Mouse (Mus musculus): ENCODE measurements around the gene Ophn1.

Ophn1 gene

DNA sequence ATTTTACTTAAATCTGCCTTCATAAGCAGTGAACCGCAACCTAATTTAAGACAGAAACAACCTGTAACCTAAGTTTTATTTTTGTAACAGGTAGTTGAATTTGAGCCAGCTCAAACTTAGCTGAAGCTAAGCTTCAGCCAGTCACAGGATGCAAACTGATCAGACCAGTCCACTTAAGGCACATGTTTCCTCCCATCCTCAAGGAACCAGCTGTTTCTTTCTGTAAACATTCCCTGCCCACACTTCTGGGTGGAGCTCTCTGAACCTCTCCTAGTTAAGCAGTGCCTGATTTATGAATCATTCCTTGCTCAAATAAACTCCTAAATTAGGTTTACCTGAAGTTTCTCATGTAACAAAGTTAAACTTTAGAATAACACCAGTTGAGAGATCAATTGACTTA is 54.8 kb downstream of the Ophn1 start:
- no peak for DNase-seq (ENCODE audit: low read depth, low spot score)

GRCm38 (mm10) chrX:98803813-98804212 is 87.0 kb downstream of the Ophn1 start:
- no peak for DNase-seq (ENCODE audit: low read depth, low spot score)

- DNase-seq (ENCODE audit: low read depth, low spot score), result peak; percentile 6
These were observed 116.4 kb downstream of the Ophn1 start for GRCm38 (mm10) chrX:98774247-98774950.

- DNase-seq (ENCODE audit: low read depth, low spot score), result no peak
These were observed 135.7 kb downstream of the Ophn1 start for GRCm38 (mm10) chrX:98755089-98755488.

DNA sequence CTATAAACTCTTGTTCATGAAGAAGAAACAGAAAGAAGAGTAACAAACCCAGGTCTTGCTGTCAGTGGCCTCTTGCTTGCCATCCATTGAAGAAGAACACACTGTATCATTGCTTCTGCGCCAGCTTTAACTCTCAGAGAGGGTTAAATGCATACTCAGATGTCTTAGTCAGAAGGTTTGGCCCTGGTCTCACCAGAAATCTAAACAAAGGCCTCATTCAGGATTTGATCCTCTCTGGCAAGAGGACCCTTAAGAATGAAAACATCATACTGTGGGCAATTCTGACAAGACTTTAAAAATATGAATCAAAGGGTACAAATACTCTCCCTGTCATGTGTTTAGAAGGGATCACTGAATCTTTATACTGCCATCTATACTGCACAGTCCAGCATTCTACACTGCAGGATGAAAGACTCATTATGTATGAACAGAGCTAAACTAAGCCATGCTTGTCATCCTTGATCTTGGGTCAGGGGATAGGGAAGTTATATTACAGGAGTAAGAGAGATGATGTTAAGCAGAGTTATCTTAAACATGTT is 139.5 kb downstream of the Ophn1 start:
- no peak for DNase-seq (ENCODE audit: low read depth, low spot score)

DNA sequence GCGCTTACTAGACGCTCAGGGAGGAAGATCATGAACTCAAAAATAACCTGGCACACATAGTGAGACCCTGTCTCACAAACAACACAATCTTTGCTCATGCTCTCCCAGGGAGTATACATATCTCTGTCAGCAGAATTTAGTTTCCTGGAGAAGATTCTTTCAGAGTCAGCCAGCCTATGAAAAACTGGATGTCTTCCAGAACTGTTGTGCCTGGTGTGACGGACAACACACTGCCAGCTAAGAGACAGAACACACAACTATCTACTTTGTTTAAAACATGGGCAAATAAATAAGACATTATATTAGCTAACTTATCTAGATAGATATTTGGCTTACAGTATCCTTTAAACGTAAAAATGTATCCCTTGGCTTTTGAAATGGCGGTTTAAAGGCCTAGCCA is 154.1 kb downstream of the Ophn1 start:
- DNase-seq (ENCODE audit: low read depth, low spot score), result no peak

DNA sequence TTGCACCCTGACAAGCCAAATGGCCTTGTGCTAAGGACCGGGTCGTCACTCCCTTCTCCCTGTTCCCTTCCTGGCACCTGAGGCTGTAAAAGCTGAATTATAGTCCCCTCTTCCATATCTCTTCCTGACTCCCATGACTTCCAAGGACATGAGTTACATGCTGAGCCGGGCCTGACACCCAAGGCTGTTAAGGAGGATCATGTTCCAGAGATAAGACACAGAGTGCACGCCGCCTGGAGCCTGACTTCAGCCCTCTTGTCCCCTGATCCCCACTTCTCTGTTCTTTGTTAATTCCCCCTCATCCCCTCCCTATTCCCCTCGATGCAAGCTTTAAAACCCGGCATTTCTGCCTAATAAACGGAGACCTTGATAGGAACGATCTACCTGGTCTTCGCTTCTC is 167.8 kb downstream of the Ophn1 start:
- DNase-seq (ENCODE audit: low read depth, low spot score), result no peak

- DNase-seq (ENCODE audit: low read depth, low spot score), result no peak
These were observed 183.1 kb downstream of the Ophn1 start for GRCm38 (mm10) chrX:98707766-98708165.

GRCm38 (mm10) chrX:98701635-98702034 is 189.2 kb downstream of the Ophn1 start:
- peak; percentile 29 for DNase-seq (ENCODE audit: low read depth, low spot score)

- no peak for DNase-seq (ENCODE audit: low read depth, low spot score)
These were observed 208.2 kb downstream of the Ophn1 start for GRCm38 (mm10) chrX:98682603-98683002.

GRCm38 (mm10) chrX:98681281-98681680 is 209.5 kb downstream of the Ophn1 start:
- no peak for DNase-seq (ENCODE audit: low read depth, low spot score)

DNA sequence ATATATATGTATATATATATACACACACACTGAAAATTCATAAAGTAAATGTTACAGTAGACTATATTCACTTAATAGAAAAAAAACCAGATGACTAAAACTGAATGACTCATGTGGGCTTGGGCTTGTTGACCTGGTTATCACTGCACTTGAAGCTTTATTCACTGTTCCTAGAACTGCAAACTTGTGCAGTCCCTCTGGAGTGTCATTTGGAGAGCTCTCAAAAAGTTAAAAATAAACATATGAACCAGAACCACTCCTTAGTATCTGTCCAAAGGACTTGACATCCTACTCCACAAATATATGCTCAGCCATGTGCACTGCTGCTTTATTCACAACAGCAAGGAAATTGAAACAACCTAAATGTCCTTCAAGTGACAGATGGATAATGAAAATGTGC is 219.8 kb downstream of the Ophn1 start:
- DNase-seq (ENCODE audit: low read depth, low spot score), result no peak

DNA sequence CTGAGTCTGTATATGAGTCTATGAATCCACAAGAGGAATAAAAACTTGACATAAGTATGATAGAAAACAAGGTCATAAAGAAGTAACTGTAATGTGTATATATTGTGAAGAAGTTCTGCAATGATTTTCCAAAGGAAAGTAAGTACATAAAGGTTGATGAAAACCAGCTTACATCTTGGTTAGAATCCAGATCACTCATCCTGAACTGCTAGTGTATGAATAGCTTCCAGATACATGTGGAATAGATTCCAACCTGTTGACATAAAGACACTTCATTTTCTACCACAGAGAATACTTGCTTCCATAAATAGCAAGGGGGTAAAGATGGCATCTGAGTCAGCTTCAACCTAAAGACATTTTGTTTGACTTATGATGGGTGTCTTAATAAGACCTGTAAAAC is 239.4 kb downstream of the Ophn1 start:
- no peak for DNase-seq (ENCODE audit: low read depth, low spot score)

DNA sequence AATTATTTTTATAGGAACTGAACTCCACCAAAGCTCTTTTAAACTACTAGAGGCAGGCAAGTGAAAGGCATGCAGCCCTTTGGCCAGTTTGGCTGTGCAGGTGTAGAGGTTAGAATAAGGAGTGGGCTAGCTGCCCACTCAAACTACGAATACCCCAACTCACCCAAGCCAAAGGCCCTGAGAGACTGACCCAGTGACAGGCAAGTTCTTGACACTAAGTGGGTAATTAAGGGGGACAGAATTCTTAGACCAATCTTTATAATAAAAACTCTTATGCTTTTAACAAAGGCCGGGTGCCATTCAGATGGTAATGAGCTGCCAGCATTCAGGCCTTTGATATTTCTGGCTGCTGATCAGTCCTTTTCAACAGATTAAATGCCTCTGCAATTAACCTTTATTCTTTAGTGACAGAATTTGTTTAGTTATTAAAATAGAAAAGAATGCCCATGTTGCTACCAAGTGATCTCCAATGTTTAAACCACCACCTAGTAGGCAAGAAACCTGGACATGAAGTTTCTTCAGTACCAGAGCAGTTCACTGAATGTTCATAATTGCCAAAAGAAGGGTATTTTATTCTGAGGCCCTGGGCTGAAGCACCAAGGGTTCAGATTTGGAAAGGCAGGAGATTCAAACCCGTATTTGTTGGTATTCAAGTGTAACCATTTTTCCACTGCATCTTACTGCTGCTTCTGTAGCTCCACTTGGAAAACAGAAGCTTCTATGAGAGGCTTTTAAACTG is 262.0 kb downstream of the Ophn1 start:
- no peak for DNase-seq (ENCODE audit: low read depth, low spot score)

- DNase-seq (ENCODE audit: low read depth, low spot score), result peak; percentile 37
These were observed 272.0 kb downstream of the Ophn1 start for GRCm38 (mm10) chrX:98618865-98619264.

DNA sequence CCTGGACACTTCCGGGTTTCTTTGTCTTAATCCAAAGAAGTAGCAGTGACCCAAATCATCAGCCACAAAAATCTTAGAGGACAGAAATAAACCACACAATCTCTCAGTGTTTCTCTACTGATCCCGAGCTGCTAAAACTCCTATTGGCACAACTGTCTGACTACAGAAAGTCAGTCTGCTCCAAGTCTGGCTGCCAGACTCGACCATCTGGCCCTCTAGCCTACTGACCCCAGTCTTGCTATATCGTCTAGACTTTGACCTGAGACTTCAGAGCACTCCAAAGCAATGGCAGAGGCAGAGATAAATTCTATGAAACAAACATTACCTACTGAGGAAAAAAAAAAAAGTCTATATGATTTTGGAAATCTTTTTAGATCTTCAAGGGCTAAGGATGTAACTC is 273.4 kb downstream of the Ophn1 start:
- DNase-seq (ENCODE audit: low read depth, low spot score), result no peak

DNA sequence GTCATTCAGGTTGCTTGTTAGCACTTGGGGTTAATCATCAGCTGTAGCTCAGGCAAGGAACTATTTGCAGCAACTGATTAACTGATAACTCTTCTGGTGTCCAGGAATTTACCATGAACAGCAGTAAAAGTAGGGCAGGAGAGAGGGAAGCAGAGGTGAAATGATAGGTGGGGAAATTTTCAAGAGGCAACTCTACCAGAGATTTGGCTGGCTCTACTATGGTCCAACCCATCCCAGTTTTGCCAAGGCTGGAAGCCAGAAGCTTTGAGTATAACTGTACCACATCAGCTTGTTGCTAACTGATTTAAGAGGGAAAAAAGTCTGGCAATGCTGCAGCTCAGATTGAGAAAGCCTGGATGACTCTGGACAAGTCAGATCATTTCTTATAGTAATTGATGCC is 316.6 kb downstream of the Ophn1 start:
- DNase-seq (ENCODE audit: low read depth, low spot score), result no peak

GRCm38 (mm10) chrX:98546458-98546857 is 344.4 kb downstream of the Ophn1 start:
- DNase-seq (ENCODE audit: low read depth, low spot score), result peak; percentile 58

GRCm38 (mm10) chrX:98515329-98515728 is 375.5 kb downstream of the Ophn1 start:
- DNase-seq (ENCODE audit: low read depth, low spot score), result no peak

DNA sequence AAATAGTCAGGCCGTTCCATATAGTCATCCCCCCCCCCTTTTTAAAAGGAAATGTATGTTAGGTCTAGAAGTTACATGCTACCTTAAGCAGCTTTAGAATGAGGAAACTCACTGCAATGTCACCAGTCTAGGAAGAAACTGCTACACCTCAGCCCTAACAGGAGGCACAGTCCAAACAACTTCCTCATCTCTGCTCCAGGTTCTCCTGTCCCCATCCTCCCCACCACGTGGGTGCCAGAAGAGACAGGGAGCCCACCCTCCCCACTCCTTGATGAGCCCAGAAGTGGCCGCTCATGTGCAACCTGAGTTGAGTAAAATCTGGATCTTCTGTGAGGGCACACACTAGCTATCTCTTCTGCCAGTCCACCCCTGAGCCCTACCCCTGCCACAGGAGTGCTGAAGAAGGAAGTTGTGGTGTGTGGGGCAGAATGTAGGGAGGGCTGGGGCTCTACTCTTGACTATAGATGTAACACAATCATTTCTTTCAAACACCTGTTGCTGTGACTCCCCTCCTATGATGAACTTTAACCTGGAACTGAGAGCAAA is 376.4 kb downstream of the Ophn1 start:
- DNase-seq (ENCODE audit: low read depth, low spot score), result no peak
